Mouse (Mus musculus): Measurements from ENCODE around the gene Cutal.

Gene Cutal

GRCm38 (mm10) chr2:34883190-34883589, 9.0 kb downstream of the Cutal start:
- no peak for DNase-seq (ENCODE audit: low read depth, low spot score)

GRCm38 (mm10) chr2:34884186-34884585, 10.0 kb downstream of the Cutal start:
- no peak for DNase-seq (ENCODE audit: low read depth, low spot score)

DNA sequence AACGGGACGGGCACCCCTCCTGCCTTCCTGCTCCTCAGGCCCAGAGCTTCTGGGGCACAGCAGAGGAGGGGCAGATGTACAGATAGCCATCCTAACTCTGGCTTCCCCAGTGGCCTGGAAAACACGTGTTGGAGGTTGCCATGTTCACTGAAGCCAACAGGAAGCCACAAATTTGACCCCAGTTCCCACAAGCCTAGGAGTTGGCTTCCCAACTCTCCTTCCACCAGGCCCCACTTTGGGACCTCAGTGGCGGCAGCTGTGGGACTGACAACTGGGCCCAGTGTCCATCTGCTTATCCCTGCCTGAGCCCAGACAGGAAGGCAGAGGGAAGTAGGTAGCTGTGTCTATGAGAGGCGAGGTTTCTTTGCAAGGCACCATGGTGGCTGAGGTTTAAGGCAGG, 19.8 kb downstream of the Cutal start:
- no peak for DNase-seq (ENCODE audit: low read depth, low spot score)

- no peak for DNase-seq (ENCODE audit: low read depth, low spot score)
These were observed 21.4 kb downstream of the Cutal start for GRCm38 (mm10) chr2:34895503-34896113.

- DNase-seq (ENCODE audit: low read depth, low spot score) = no peak
These were observed 22.7 kb downstream of the Cutal start for GRCm38 (mm10) chr2:34896821-34897460.

DNA sequence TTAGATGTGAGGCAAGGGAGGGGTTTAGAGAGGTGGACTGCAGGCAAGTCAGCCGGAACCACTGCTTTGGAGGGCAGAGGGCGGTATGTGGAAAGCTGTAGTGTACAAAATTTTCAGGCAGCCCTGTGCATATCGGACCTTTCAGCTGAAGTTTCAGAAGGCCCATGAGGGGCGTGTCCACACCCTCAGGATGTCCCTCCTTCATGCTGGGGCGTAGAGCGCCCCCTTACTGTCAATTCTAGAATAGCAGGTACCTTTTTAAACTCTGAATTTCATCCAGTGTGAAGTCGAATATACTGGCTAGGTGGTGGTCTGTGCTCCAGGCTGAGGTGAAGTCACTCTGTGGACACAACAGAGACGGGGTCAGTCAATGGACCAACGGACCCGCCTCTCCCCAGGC, 23.6 kb downstream of the Cutal start:
- DNase-seq (ENCODE audit: low read depth, low spot score) = peak; percentile 64

DNA sequence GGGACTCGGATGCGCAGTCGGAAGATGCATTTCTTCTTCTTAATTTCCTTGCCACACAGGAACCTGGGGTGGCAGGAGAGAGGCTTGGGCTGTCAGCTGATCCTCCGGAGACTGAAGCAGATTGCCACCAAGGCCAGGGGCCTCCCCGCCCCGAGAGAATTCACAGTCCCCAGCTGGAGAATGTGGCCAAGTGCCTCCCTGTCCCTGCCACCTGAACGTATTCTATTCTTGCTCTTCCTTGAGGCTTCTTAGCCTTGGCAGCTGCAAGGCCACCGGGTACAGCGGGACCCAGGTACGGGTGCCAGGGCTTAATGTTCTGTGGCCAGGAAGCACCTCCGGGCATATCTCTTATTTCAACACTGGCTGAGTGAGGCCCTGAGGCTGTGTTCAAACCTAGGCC, 25.5 kb downstream of the Cutal start:
- no peak for DNase-seq (ENCODE audit: low read depth, low spot score)

DNA sequence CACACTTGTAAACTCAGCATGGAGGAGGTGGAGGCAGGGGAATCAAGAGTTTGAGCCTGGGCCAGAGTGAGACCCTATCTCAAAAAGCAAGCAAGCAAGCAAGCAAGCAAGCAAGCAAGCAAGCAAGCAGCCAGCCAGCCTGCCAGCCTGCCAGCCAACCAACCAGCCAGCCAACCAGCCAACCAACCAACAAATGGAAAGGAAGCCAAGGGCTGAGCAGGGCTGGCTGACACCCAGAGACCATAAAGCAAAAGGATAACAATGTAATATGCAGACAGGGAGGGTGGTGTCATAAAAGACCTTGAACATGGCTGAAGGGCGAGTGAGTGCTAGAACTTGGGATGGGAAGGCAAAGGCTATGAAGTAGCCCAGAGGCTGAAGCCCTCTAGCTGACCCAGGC, 26.2 kb downstream of the Cutal start:
- no peak for DNase-seq (ENCODE audit: low read depth, low spot score)

GRCm38 (mm10) chr2:34901726-34902125, 27.5 kb downstream of the Cutal start:
- no peak for DNase-seq (ENCODE audit: low read depth, low spot score)

GRCm38 (mm10) chr2:34902731-34903130, 28.5 kb downstream of the Cutal start:
- no peak for DNase-seq (ENCODE audit: low read depth, low spot score)

DNA sequence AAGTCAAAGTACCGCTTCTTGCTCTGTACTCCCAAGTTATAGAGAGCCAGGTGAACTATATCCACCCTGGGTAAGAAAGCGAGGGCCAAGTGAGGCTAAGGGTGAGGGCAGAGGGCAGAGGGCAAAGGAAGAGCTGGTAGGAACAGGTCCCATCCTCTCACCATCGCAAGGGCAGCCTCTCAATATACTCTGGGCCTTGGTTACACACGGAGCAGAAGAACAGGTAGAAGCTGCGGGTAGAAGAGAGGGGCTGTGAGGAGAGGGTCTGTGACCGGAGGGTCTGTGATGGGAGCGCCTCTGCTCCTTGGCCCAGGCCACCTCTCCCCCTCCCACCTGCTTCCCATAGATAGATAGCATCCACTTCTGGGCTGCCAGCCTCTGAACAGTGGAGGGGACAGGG, 29.0 kb downstream of the Cutal start:
- no peak for DNase-seq (ENCODE audit: low read depth, low spot score)

- DNase-seq (ENCODE audit: low read depth, low spot score) = no peak
These were observed 29.6 kb downstream of the Cutal start for GRCm38 (mm10) chr2:34903652-34904405.

DNA sequence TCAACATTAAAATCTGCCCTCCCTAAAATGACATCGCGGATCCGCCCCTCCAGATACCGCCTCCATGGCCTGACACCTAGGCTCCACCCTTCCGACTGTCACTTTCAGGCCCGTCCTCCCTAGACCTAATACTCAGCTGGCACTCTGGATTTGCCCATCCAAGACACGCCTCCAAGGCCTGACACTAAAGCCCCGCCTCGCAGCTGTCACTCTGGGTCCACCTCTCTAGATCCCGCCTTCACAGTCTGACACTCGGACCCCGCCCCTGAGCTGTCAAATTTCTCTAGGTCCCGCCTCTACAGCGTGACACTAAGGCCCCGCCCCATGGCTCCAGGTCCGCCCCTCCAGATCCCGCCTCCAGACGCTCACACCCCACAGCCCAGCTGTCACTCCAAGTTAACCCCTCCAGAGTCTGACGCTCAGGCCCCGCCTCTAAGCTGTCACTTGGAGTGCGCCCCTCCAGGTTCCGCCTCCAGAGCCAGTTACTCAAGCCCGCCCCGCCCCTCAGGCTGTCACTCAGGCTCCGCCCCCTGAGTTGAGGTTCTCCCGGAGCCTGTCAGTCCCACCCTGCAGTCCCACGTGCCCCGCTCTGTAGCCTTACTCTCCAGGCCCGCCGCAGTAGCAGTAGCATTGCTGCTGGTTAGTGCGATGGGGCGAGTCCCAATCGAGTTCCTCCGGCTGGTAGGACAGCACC, 30.8 kb downstream of the Cutal start:
- DNase-seq (ENCODE audit: low read depth, low spot score) = peak; percentile 98

DNA sequence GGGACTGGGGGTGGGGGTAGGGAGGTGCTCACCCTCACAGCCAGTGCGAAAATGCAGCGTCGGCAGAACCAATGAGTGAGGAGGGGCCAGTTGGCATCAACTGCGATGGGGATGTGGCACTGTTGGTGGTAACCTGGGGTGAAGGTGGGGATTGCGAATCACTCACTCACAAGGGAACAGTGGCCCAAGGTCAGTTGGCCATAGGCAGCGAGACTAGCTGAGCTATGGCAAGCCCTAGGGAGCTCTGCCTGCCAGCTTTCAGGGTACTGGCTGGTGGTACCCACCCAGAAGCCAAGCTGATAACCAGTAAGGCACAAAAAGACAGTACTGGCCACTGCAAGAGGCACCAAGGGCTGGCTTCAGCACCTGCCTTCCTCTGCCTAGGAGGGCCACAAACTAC, 32.2 kb downstream of the Cutal start:
- DNase-seq (ENCODE audit: low read depth, low spot score) = no peak

DNA sequence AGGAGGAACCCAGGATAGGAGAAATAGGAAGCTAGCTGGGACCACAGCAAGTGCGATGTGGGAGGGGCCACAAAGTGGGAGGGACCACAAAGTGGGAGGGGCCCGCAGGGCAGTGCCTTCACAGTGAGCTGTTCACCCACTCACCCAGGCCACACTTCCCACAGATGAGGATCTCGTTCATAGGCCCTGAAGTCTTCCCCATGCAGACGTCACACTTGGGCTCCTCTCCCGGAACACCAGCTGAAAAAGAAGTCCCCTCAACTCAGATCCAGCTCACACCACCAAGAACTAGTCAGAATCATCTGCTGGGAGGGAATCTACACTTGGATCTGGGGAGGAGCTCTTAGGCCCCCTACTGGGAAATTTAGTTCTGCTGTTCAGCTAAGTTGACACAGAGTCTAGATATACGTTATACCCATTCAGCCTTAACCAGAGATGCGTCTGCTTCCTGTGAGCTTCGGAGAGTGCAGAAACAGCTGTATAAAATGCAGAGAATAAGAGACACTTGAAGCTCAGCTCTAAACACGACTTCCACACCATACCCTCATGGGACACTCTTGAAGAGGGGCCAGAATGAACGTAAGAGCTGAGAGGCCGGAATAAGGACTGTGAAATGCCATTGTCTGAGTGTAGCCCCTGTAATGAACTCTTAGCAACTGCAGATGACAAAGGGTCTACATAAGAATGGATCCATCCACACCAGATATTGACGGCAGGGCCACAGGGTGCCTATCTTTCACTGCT, 32.8 kb downstream of the Cutal start:
- DNase-seq (ENCODE audit: low read depth, low spot score) = peak; percentile 61

DNA sequence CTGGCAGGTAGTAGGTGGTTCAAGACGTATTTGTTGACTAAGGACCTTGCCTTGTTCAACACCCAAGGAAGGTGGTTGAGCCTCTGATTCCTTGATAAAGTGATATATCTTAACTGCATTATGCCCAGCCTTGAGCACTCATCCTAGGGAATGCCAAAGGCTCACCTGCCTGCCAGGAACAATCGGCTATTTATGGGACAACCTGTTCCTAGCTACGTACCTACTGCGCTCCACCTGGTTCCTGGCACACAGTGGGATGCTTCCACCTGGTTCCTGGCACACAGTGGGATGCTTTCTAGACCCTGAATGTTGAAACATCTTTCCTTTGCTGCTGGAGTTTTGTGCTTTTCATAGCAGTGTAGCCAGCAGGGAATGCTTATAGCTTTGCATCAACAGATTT, 35.5 kb downstream of the Cutal start:
- no peak for DNase-seq (ENCODE audit: low read depth, low spot score)

DNA sequence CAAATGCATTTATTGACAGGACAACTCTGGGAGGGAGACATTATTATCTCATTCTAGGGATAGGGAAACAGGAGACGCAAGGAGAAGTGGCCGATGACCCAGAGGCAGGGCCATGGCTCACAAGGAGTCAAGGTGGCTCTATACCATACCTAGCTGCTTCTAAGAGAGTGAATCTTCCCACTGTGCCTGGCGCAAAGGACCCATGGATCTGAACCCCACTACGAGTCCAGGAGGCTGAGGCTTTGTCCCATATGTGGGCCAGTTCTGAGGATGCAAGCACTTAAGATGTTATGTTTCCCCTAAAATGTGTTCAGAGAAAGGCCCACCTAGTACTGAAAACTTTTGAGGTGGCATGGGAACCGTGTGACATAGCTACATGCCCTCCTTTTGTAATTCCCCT, 37.7 kb downstream of the Cutal start:
- no peak for DNase-seq (ENCODE audit: low read depth, low spot score)

GRCm38 (mm10) chr2:34912613-34913012, 38.4 kb downstream of the Cutal start:
- DNase-seq (ENCODE audit: low read depth, low spot score) = no peak

- DNase-seq (ENCODE audit: low read depth, low spot score) = no peak
These were observed 39.2 kb downstream of the Cutal start, which contains the start of gene Phf19 for GRCm38 (mm10) chr2:34913218-34914068. Gene Phf19, minus strand, starts transcription at chr2:34914026.

DNA sequence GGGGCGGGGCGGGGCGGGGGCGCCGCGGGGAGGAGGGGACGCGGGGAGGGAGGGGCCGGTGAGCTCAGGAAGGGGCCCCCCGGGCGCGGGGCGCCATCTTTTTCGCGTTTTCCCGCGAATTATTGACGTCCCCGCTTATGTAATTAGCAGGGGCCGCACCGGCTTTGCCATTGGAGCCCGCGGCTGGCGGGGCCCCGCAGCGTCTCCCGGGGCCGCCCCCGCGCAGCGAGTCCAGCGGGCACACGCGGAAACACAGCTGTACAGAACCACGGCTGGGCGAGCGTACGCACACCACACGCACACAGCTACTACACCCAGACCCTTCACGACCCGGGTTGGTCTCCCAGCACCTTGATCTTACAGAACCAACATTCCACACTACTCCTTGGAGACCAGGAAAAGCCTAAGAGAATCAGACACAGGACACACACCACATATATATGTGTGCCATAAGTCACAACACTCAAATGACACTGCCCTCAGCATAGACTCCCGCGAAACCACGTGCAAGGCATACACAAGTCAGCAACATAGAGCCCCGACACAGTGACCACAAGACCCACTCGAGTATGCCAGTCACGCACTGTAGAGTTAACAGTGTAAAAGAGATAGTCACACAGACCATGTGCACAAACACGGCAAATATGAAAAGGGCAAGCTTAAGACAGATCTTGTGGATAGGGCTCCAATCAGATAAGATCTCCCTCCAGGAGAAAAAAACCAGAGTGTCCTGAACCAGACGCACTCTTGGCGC, 40.0 kb downstream of the Cutal start:
- no peak for DNase-seq (ENCODE audit: low read depth, low spot score)
